In genomic region chr15:97060102-97060501, GRCm38 (mm10) we compare ENCODE assay signal across 12 mouse cellular contexts. TPM values are rescaled to one million over a fixed set of nuclear protein-coding genes. Genes with fewer than 3 reads are reported as not detected.
"Had no signal": no experiment of that assay in that cellular context is flagged by ENCODE, and none has a peak within 500 bp of the region (broad histone marks: within the 10 kb centered on the region; RNA-seq: fewer than 3 reads in every experiment).

No protein-coding gene starts in this region.

- H3K4me3 ChIP-seq: midbrain, embryonic 12.5 days; neural tube, embryonic 13.5 days had no signal

- H3K27ac ChIP-seq: kidney, postnatal 0 days; midbrain, embryonic 12.5 days; neural tube, embryonic 13.5 days had no signal

- H3K4me1 ChIP-seq: midbrain, embryonic 12.5 days had no signal

- H3K9me3 ChIP-seq: neural tube, embryonic 13.5 days had no signal

- DNase-seq: kidney, adult 11 months; kidney, adult 9 months; kidney, postnatal 36 days; layer of hippocampus, adult 9-11 months; left cerebral cortex, postnatal 4 days; lung, adult 18-20 months; right cerebral cortex, postnatal 14 days; thymus, postnatal 36 days had no signal

- H3K36me3 ChIP-seq: midbrain, embryonic 12.5 days; neural tube, embryonic 13.5 days had no signal

RNA-seq across cellular contexts. Expression of gene Slc38a4, which starts 4.3 kb away (rescaled TPM):
- total RNA-seq: megakaryocyte-erythroid progenitor cell, adult 5-6 weeks had no signal
